Mouse (Mus musculus): ENCODE measurements around the gene Flywch2.
A peak's percentile ranks its signal among the peaks of the same experiment; 100 is the strongest.

The Flywch2 gene

DNA sequence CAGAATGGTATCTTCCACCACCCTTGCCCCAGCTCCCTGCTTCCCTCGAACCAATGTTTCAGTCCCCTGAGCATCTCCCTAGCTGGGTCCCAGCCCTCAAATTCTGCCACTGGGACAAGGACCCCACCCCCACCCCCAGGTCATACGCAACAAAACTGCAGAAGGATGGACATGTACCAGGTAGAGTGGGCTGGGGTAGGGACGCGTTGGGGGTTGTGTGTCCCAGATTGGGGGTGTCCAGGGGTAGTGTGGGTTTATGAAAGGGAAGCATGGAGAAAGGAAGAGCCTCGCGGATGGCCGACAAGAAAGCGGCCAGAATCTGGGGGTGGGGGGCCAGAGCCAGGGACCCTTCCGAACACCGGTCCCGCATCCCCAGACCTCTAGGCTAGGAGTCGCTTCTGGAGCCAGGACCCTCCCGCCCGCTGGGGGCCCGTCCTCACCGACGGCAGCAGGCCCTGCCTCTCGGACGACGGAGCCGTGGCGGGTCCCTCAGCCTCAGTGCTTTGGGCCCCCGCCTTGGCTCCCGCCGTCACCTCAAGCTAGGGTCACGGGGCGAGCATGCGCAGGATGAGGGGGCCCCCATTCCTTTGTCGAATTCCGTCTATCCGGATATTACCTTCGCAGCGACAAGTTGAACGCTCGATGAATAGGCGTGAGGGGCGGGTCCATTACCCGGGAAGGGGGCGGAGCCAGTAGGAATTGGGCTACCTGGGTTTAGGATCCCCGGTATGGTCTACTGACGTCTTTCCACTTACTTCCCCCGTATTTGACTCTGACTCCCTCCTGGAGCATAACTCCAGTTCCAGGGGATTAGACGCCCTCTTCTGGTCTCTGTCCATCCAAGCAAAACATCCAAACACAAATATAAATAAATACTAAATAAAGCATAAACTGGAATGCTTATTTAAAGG is at the start of gene Flywch2:
Gene Flywch2, minus strand, starts transcription at position 521 of the 911 bp plus-strand sequence.
- DNase-seq (ENCODE audit: low read depth): peak; percentile 70

GRCm38 (mm10) chr17:23831201-23831600 is 45.3 kb upstream of the Flywch2 start:
- DNase-seq (ENCODE audit: low read depth): no peak

- peak; percentile 75 for DNase-seq (ENCODE audit: low read depth)
These were observed 43.3 kb upstream of the Flywch2 start, which contains the start of gene Elob for GRCm38 (mm10) chr17:23829064-23829619. TSS of gene Elob (minus strand) at chr17:23829136.

GRCm38 (mm10) chr17:23828271-23829001 is 42.6 kb upstream of the Flywch2 start:
- DNase-seq (ENCODE audit: low read depth): no peak

- DNase-seq (ENCODE audit: low read depth): no peak
These were observed 39.7 kb upstream of the Flywch2 start for GRCm38 (mm10) chr17:23825591-23825990.

DNA sequence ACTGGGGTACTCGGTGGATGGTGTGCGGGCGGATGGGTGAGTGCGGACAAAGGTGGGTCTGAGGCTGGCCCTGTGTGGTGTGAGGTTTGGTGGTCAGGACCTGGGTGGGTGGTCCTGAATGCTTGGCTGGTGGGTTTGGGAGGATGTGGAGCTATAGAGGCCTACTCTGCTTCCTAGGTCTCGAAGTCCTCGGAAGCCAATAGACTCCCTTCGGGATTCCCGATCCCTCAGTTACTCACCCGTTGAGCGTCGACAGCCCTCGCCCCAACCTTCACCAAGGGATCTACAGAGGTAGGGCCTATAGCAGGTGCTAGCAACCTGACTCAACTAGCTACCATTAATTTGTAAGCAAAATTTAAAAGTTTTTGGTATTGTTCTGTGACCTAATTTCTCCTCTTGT is 37.7 kb upstream of the Flywch2 start:
- no peak for DNase-seq (ENCODE audit: low read depth)

DNA sequence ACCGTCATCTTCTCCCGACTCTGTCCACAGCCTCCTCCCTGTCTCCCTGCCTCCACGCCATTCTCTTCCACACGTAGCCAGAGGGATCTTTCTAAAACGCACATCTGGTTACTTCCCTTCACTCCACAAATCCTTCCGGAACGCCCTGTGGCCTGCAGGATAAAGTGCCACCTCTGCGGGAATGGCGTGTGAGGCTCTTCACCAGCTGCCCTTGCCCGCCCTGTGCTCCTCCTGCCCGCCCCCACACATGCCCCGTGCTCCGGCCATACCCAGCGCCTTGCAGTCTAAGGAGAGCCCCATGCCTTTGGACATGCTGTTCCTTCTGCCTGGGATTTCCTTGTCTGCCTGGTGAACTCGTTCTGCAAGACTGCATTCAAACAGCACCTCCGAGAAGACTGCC is 37.1 kb upstream of the Flywch2 start:
- DNase-seq (ENCODE audit: low read depth): no peak

- DNase-seq (ENCODE audit: low read depth): no peak
These were observed 36.2 kb upstream of the Flywch2 start for GRCm38 (mm10) chr17:23822094-23822493.

DNA sequence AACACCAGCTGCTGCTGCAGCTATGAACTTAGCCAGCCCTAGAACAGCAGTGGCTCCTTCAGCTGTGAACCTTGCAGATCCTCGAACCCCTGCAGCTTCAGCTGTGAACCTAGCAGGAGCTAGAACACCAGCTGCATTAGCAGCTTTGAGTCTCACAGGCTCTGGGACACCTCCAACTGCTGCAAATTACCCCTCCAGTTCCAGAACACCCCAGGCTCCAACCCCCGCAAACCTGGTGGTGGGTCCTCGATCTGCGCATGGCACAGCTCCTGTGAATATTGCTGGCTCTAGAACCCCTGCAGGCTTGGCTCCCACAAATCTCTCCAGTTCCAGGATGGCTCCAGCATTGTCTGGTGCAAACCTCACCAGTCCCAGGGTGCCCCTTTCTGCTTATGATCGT is 34.9 kb upstream of the Flywch2 start:
- no peak for DNase-seq (ENCODE audit: low read depth)

DNA sequence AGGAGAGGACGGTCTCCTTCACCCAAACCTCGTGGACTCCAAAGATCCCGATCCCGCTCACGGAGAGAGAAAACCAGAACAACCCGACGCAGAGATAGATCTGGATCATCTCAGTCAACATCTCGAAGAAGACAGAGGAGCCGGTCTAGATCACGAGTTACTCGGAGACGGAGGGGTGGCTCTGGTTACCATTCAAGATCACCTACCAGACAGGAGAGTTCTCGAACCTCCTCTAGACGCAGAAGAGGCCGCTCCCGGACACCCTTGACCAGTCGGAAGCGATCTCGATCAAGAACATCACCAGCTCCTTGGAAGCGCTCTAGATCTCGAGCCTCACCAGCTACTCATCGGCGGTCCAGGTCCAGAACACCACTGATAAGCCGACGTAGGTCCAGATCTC is 33.4 kb upstream of the Flywch2 start:
- no peak for DNase-seq (ENCODE audit: low read depth)

DNA sequence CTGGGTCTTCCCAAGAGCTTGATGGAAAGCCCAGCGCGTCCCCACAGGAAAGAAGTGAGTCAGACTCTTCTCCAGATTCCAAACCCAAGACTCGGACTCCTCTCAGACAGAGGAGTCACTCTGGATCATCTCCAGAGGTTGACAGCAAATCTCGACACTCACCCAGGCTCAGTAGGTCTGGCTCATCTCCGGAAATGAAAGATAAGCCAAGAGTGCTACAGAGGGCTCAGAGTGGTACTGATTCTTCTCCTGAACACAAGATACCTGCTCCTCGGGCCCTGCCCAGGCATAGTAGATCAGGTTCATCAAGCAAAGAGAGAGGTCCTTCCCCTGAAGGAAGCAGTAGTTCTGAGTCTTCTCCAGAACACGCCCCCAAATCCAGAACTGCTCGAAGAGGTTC is 32.7 kb upstream of the Flywch2 start:
- DNase-seq (ENCODE audit: low read depth): no peak

DNA sequence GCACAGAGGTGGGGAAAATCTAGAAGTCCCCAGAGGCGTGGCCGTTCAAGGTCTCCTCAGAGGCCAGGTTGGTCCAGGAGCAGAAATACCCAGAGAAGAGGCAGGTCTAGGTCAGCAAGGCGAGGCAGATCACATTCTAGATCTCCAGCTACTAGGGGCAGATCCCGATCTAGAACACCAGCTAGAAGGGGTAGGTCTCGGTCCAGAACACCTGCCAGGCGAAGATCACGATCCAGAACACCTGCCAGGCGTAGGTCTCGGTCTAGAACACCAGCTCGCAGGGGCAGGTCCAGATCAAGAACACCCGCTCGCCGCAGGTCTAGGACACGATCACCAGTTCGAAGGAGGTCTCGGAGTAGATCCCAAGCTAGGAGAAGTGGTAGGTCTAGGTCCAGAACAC is 29.8 kb upstream of the Flywch2 start:
- DNase-seq (ENCODE audit: low read depth): no peak

- no peak for DNase-seq (ENCODE audit: low read depth)
These were observed 22.0 kb upstream of the Flywch2 start for GRCm38 (mm10) chr17:23807918-23808317.

- DNase-seq (ENCODE audit: low read depth): no peak
These were observed 21.0 kb upstream of the Flywch2 start for GRCm38 (mm10) chr17:23806867-23807266.

GRCm38 (mm10) chr17:23804426-23805085 is 18.7 kb upstream of the Flywch2 start:
- no peak for DNase-seq (ENCODE audit: low read depth)

- peak; percentile 69 for DNase-seq (ENCODE audit: low read depth)
These were observed 17.6 kb upstream of the Flywch2 start for GRCm38 (mm10) chr17:23803366-23804041.

- peak; percentile 96 for DNase-seq (ENCODE audit: low read depth)
These were observed 17.0 kb upstream of the Flywch2 start for GRCm38 (mm10) chr17:23802746-23803365.

- no peak for DNase-seq (ENCODE audit: low read depth)
These were observed 15.7 kb upstream of the Flywch2 start for GRCm38 (mm10) chr17:23801627-23802026.

DNA sequence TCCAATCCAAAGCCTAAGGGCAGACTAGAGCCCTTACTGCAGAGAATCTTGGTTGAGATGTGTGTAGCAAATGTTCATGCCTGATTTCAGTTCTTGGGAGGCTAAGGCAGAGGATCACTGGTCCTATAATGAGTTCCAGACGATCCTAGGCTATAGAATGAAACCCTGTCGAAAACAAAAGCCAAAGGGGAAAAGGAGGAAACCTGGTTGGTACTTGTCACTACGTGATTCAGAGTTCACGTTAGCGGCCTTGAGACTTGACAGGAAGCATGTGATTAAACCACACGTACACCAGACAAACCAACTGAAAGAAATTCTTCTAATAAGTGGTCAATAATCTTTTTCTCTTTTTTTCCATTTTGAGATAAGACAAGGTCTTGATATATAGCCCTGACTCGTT is 11.4 kb upstream of the Flywch2 start:
- DNase-seq (ENCODE audit: low read depth): no peak

DNA sequence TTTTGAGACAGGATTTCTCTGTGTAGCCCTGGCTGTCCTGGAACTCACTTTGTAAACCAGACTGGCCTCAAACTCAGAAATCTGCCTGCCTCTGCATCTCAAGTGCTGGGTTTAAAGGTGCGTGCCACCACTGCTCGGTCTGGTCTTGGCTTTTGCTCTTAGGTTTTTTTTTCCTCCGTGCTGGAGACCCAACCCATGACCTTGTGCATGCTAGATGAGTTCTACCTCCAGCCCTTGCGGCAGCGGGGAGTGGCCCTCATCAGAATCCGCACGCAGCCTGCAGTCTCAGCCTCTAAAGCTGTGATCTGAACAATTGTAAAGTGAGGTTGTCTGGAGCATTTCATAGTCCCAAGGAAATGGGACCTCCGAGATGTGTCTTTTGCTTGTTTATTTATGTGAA is 9.4 kb upstream of the Flywch2 start:
- no peak for DNase-seq (ENCODE audit: low read depth)

- DNase-seq (ENCODE audit: low read depth): no peak
These were observed 5.1 kb upstream of the Flywch2 start for GRCm38 (mm10) chr17:23791079-23791357.

Data from c-Kit-positive CD71-negative TER-119-negative erythroid progenitor cells, embryonic 14.5 days (primary cell).